Mouse (Mus musculus) urinary bladder, postnatal 4 days (tissue): Measurements from ENCODE around the gene Pla2g4f.

Source experiments
- DNase-seq, 2 experiments: peaks; one replicate each; pipeline ENCODE4 v3.0.0; 2021 to 2022; ENCODE audit warnings: low spot score in 2 of 2

Pla2g4f gene

GRCm38 (mm10) chr2:120313976-120314375, at the start of gene Pla2g4f:
Gene Pla2g4f, minus strand, starts transcription at chr2:120314165.
- no peak for DNase-seq

GRCm38 (mm10) chr2:120360425-120360824, 46.5 kb upstream of the Pla2g4f start:
- no peak for DNase-seq

DNA sequence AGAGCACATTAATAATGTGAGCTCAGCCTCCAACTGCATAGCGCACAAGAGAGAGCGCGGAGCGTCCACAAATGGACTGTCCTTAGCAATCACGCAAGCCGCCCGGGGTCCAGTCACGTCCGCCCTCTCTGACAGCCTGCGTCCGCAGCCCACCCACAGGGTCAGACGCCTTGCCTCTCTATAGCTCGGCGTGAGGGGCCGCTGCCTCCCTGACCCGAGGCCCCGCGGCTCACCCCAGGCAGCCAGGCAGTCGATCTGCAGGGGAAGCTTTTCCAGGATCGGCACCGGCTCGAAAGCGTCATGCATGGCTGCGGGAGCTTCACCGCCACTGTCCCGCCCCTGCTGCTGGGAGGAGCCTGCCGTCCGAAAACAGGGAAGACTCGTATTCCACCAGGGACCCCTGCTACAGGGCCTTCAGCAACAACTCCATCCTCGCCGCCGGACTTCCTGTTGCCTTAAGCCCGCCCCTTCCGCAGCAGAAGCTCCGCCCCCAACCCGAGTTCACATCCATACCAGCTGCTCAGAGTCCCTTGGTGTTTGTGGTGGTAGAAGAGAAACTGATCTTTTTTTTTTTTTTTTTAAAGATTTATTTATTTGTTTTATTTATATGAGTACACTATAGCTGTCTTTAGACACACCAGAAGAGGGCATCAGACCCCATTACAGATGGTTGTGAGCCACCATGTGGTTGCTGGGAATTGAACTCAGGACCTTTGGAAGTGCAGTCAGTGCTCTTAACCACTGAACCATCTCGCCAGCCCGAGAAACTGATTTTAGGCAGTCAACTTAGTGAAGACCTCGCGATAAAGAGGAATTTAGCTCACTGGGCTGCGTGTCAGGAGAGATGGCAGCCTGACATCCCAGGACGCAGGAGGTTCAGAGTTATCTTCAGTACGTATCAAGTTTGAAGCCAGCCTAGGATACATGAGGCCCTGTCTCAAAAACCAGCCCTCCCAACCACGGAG, 39.0 kb upstream of the Pla2g4f start, which contains the start of gene Vps39:
TSS of gene Vps39 (minus strand) at position 456 of the 965 bp plus-strand sequence.
- DNase-seq = peak; percentile 82 to 93

DNA sequence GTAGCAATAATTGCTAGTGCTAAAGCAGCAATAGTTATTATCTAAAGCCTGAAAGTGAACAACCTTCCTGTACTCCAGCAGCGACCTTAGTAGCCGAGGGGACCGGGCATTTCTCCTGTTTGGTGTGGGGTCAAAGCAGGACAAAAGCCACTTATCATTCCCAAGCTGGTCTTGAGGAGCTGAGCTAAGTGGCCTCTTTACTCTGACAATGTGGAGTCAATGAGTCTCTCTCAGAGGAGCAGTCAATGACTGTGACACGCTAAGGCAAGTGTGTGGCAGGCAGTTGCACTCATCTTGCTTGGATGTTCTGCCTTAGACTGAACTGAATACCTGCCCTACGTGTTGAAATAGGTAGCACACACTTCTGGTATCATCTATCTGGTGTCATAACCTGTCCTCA, 37.4 kb upstream of the Pla2g4f start:
- no peak for DNase-seq

GRCm38 (mm10) chr2:120348120-120348519, 34.2 kb upstream of the Pla2g4f start:
- no peak for DNase-seq

DNA sequence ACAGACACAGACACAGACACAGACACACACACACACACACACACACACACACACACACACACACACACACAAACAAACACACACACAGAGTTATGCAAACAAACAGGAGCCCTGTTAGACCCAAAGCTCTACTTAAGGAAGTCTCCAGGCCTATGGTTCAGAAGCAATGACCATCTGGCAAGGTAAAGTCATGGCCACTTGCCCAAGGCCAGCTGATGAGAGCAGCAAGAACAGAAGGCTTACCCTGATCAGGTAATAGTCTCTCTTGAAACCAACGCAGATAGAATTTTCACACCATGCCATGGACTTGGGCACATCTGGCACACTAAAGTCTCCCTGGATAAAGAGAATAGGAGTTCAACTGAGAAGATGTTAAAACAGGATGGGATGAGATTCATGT, 27.8 kb upstream of the Pla2g4f start:
- DNase-seq = no peak

- no peak for DNase-seq
Measured at GRCm38 (mm10) chr2:120337886-120338285, 23.9 kb upstream of the Pla2g4f start.

GRCm38 (mm10) chr2:120331575-120331974, 17.6 kb upstream of the Pla2g4f start:
- no peak for DNase-seq

DNA sequence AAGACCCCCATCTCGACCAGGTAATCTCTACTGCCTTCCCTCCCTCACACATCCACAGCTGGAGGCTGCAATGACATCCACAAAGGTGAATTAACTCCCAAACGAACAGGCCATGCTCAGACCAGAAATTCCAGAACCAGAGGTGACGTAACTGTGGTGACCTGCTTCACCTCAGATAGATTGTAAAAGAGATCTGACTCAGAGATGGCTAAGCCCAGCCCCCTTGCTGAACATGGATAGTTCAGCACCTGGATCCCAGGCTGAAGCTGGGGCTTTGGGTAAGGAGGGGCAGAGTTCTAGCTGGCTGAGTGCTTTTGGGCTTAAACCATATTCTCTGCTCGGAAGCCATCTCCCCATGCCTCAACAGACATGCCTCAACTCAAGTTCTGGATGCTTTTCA, 1.1 kb upstream of the Pla2g4f start:
- no peak for DNase-seq

GRCm38 (mm10) chr2:120314487-120314886, 522 bp upstream of the Pla2g4f start:
- no peak for DNase-seq

- DNase-seq = no peak
Measured at GRCm38 (mm10) chr2:120312276-120312825, 1.6 kb downstream of the Pla2g4f start.

- DNase-seq = no peak
Measured at GRCm38 (mm10) chr2:120304113-120304512, 9.9 kb downstream of the Pla2g4f start.

- DNase-seq = no peak
Measured at GRCm38 (mm10) chr2:120301076-120301475, 12.9 kb downstream of the Pla2g4f start.

DNA sequence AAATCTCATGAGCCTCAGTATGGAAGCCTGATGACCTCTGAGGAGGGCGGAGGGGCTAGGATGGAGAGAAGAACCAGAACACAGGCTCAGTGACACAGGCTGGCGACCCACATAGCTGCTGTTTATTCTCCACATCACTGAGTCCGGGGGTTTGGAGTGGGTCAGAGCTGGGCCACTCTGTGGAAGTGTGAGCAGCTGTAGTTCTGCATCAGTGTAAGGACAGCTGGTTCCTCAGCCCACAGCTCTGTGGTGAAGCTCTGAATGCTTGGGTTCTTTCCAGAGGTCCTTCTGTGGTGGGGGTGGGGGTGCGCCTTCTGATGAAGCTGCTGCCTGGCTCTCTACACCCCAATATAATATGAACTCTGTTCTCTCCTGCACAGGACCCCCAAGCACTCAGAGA, 14.1 kb downstream of the Pla2g4f start:
- no peak for DNase-seq

- DNase-seq = no peak
Measured at GRCm38 (mm10) chr2:120296160-120296559, 17.8 kb downstream of the Pla2g4f start.

DNA sequence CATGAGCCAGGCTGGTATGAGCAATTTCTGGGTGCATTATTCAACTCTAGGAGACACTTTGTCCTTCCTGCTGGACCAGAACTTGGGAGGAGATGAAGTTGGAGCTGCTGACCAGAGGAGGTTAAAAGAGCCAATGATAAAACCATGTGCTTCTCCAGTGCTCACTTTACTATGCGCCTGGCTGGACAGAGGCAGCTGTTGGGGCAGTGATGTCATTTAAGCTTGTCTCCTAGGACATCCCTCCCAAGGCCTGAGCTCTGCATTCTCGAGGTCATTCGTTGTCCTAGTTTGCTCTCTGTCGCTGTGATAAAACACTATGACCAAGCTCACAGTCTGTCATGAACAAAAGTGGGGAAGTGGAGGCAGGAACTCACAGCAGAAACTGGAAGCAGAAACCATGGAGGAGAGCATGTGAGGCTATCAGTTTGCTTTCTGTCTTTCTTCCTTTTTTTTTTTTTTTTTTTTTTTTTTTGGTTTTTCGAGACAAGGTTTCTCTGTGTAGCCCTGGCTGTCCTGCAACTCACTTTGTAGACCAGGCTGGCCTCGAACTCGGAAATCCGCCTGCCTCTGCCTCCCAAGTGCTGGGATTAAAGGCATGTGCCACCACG, 22.4 kb downstream of the Pla2g4f start:
- DNase-seq = no peak

DNA sequence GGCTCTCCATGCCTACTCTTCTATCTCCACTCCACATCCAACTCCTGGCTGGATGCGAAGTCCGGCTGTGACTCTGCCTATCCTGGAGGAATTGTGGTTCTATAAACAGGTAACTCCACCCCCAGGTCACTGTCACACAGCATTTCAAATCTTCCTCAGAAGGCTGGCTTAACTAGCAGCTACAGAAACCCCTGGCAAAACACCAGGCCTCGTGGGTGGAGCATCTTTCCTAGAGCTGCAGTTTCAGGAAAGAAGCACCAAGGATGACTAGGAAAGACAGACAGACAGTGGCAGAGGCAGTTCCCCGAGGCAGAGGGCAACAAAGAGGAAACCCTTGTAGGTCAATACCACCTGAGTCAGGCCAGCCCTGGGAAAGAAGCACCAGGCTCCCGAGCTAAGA, 25.0 kb downstream of the Pla2g4f start, which contains the start of gene Pla2g4d:
TSS of gene Pla2g4d (minus strand) at position 203 of the 400 bp plus-strand sequence.
- no peak for DNase-seq

DNA sequence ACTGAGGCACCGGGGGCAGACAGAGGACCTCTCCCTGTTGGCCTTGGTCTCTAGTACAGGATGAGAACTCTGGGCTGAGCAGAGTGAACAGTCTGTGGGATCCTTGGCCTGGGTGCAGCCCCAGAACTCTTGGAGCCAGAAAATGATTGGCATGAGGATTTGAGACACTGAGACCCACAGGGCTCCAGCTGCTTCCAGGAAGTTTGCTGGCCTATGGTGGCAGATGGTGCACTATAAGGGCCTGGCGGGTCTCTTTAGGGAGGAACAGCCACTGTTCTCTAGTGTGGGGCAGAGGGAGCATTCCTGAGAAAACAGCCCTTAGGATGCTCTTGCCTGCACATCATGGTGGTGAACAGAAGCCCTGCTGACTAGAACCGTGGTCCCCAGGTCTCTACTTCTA, 25.6 kb downstream of the Pla2g4f start:
- no peak for DNase-seq

GRCm38 (mm10) chr2:120285639-120286038, 28.3 kb downstream of the Pla2g4f start:
- no peak for DNase-seq

DNA sequence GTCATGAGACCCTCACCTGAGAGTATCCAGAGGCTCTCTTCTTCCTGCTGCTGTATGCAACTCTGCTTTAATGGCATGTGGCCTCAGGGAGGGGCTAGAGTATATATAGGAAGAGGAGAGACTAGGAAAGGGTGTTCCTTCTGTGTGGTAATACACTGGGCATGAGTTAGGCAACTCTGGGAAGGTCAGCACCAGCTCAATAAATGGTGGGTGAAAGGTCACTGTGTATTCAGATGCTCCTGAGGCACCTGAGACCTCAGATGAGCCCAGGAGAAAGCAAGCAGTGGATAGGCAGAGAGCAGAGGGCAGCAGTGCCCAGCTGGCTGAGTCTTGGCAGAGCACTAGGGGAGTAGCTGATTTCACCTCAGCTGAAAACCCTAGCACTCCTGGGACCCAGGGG, 29.3 kb downstream of the Pla2g4f start:
- no peak for DNase-seq

GRCm38 (mm10) chr2:120284094-120284493, 29.9 kb downstream of the Pla2g4f start:
- DNase-seq = no peak

- DNase-seq = no peak
Measured at GRCm38 (mm10) chr2:120283550-120283949, 30.4 kb downstream of the Pla2g4f start.

DNA sequence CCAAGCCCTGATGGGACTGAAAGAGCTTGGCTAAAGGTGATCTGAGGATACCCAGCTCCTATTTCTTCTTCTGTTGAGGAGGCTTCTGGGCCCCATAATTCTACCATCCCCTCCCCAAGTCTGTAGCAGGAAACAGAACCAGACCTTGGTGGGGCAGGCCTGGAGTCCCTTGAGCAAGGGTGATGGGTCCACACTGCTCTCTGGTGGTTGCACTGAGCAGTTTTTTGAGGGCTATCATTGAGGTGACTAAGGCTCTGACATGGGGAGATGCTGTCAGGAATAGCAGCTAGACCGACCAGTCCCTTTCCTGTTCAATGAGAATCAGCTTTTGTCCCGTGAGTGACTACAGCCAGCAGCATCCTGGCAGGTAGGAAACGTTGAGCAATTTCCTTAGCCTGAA, 32.7 kb downstream of the Pla2g4f start:
- DNase-seq = no peak
